Mouse (Mus musculus) kidney, adult 10 weeks (tissue): ENCODE measurements around the gene Dctd. TPM values are rescaled to one million over a fixed set of nuclear protein-coding genes. Genes with fewer than 3 reads are reported as not detected.

Experiments
- polyA plus RNA-seq: library from polyadenylated mRNA; stranded (reverse); fragments of 350-450 nt; fragmentation: Illumina TruSeq; extraction: RNeasy Lipid Tissue Mini Kit (QIAGEN cat#74804); gene quantifications from one replicate; pipeline ENCODE4 v1.2.3, GENCODE M21; 2014; ENCODE audit warnings: low read depth, low replicate concordance

Gene Dctd
- 0.44 TPM for polyA plus RNA-seq

GRCm38 (mm10) chr8:48098792-48099191 is at the start of gene Dctd:
Gene Dctd (plus strand): TSS chr8:48099092.

Other genes with a start within 250 kb of the Dctd start
- gene Wwc2, start 108.2 kb upstream of the Dctd start, polyA plus RNA-seq: 46.1 TPM